Mouse (Mus musculus): ENCODE data around the gene 2010111I01Rik. TPM values are rescaled to one million over a fixed set of nuclear protein-coding genes. Genes with fewer than 3 reads are reported as not detected.

The 2010111I01Rik gene
- polyA plus RNA-seq, 1 experiment from 2014 or later: 30.9 TPM

DNA sequence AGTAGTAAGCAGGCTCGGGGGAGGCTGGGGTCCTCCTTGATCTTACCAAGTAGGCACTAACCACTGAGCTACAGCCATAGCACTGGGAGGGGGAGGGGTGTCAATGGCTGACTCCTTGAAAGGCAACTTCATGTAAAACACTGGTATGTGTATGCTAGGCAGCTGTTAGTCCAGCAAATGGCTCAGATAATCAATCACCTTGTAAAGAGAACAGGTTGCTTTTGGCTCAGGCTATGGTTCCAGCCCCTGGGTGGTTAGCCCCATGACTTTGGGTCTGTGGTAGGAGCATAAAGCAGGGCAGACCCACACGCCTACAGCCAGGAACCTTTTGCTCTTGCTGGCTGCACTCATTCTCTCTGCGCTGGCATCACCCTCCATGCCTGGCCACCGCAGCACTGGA is 325.4 kb downstream of the 2010111I01Rik start:
- Histone ChIP-seq H3K9ac (replicated peaks) (no peak overlapping the region), H3K36me3 (no peaks in the 10 kb centered on the region; the same call in 1 of the 2 replicates), H3K27me3 (no peaks in the 10 kb centered on the region), H3K4me2 (replicated peaks) (no peak overlapping the region), H3K4me3 (no peak overlapping the region), H3K27ac (replicated peaks) (no peak overlapping the region), H3K4me1 (peaks cover 13% of the 10 kb centered on the region), H3K9me3 (no peaks in the 10 kb centered on the region)
- 95% methylated on average over 4 of the region's 4 CpGs for WGBS
- no peak for ATAC-seq (replicated peaks)

DNA sequence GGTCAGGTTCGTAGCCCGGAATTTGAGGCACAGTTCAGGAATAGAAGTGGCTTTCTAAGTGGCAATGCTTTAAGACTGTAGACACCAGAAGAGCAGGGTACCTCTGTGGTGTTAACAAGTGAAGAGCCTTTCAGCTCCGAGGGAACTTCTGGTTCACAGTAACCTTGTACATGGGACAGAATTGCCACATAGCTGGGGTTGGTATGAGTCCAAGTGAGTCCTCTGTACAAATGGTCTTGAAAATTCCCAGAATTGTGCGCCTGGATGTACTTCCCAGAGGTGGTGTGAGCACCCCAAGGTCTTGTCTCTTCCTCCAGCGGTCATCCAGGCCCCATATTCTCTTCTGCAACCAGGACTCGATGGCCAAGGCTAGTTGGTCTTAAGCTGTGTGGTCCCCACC is 326.3 kb downstream of the 2010111I01Rik start:
- ATAC-seq (replicated peaks): no peak
- Histone ChIP-seq H3K27ac (replicated peaks) (no peak overlapping the region), H3K4me2 (replicated peaks) (no peak overlapping the region), H3K36me3 (no peaks in the 10 kb centered on the region; the same call in 1 of the 2 replicates), H3K27me3 (no peaks in the 10 kb centered on the region), H3K9me3 (no peaks in the 10 kb centered on the region), H3K9ac (replicated peaks) (no peak overlapping the region), H3K4me3 (no peak overlapping the region), H3K4me1 (peaks cover 13% of the 10 kb centered on the region)
- WGBS: 92% methylated on average over 6 of the region's 6 CpGs

DNA sequence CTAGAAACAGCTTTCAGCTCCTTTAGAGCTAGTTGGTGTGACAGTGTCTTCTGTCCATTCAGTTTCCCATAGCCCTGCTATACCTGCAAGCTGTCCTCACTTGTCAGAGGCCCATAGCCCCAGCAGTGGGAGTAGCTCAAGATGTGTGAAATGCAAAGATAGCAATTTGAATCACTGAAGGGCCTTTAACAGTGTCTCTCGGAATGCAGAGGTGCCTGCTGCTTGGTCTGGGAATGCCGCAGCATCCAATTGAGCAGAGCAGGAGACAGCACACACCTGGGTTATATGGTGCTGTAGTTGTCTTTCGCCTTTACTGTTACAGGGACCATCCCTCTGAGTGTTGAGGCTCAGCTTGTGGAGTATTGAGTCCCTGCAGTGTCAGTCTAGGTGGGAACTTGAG is 329.0 kb downstream of the 2010111I01Rik start:
- Histone ChIP-seq H3K4me3 (no peak overlapping the region), H3K27me3 (no peaks in the 10 kb centered on the region), H3K9ac (replicated peaks) (no peak overlapping the region), H3K36me3 (peaks cover under 1% of the 10 kb centered on the region; the same call in 1 of the 2 replicates), H3K4me2 (replicated peaks) (no peak overlapping the region), H3K4me1 (peaks cover 13% of the 10 kb centered on the region), H3K9me3 (no peaks in the 10 kb centered on the region), H3K27ac (replicated peaks) (no peak overlapping the region)
- 54% methylated on average over 3 of the region's 3 CpGs for WGBS
- ATAC-seq (replicated peaks): no peak

DNA sequence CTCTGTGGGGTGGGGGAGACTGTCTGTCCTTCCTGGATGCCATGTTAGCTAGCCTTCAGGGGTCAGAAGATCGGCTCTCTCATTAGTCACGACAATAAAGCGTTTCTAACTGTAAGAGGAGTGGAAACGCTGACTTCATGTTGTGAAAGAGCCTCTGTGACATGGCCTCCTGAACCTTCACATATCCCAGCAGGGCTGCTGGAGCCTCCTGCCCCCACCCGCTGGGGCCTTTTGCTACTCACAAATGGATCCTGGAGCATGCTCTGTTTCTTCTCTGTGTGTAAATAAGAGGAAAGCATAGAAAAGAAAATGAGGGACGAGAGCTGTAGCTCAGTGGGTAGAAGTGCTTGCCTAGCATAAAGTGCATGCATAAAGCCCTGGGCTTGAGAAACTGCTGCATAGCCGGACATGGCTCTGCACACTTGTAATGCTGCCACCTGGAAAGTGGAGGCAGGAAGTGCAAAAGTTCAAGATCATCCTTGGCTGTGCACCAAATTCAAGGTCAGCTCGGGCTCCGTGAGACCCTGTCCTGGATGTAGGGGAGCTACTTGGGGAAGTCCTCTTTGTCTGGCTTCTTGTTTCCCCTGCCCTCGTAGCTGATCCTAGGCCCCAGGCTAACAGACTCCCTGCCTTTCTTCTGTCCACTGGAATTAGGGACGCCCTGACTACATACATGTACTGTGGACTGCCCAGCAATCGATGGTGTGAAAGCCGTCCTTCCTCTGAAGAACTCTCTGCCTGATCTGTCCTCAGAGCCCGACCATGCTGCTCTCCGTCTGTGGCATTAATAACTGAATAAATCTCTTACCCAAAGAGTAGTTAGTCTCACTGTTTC is 329.9 kb downstream of the 2010111I01Rik start:
- Histone ChIP-seq H3K4me3 (no peak overlapping the region), H3K27me3 (no peaks in the 10 kb centered on the region), H3K27ac (replicated peaks) (no peak overlapping the region), H3K36me3 (peaks cover 7% of the 10 kb centered on the region; the same call in 1 of the 2 replicates), H3K9me3 (no peaks in the 10 kb centered on the region), H3K4me2 (replicated peaks) (no peak overlapping the region), H3K4me1 (peaks cover 9% of the 10 kb centered on the region), H3K9ac (replicated peaks) (no peak overlapping the region)
- ATAC-seq (replicated peaks): no peak
- WGBS: 23% methylated on average over 15 of the region's 15 CpGs

DNA sequence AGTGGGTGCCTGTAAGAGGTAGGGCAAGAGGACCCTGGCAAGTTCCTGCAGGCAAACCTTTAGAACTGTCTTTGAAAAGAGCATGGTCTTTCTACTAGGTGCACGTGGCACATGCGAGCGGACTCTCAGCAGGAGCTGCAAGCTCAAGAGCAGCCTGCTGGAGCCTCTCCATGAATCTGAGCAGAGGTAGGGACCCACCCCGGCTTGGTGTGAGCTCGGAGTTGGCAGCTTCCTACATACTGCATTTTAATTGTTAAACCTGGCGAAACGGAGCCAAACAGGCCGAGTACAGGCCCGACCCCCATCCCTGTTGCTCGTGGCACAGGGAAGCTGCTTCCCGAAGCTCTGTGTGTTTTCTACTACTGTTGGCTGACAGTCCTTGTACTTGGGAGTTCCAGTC is 331.6 kb downstream of the 2010111I01Rik start:
- no peaks in the 10 kb centered on the region for H3K27me3 ChIP-seq
- no peak for ATAC-seq (replicated peaks)
- H3K9me3 ChIP-seq: no peaks in the 10 kb centered on the region
- peaks cover 6% of the 10 kb centered on the region for H3K4me1 ChIP-seq
- no peak overlapping the region for H3K4me3 ChIP-seq
- no peak overlapping the region for H3K9ac ChIP-seq (replicated peaks)
- H3K36me3 ChIP-seq: peaks cover 8% of the 10 kb centered on the region; the same call in 1 of the 2 replicates
- 75% methylated on average over 11 of the region's 11 CpGs for WGBS
- H3K27ac ChIP-seq (replicated peaks): no peak overlapping the region
- H3K4me2 ChIP-seq (replicated peaks): no peak overlapping the region

DNA sequence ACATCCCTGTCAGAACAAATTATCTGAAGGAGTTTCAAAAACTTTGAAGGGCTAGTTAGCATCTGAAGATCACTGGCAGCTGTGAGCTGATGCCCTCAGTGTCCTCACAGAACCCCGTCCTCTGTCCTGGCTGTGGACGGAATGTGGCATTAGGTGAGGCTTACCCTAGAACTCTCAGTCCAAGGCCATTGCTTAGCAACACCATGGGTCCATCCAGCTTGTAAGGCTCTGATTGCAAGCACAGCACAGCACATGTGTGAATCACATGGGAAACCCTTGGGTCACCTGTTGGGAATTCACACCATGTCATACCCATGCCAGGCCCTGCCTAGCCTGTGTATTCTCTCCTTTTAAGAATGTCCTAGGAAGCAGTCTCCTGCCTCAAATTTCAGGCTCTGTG is 332.3 kb downstream of the 2010111I01Rik start:
- no peak overlapping the region for H3K4me3 ChIP-seq
- no peak overlapping the region for H3K27ac ChIP-seq (replicated peaks)
- WGBS: 96% methylated on average over 2 of the region's 2 CpGs
- peaks cover 10% of the 10 kb centered on the region; the same call in 1 of the 2 replicates for H3K36me3 ChIP-seq
- H3K4me2 ChIP-seq (replicated peaks): no peak overlapping the region
- ATAC-seq (replicated peaks): no peak
- H3K9me3 ChIP-seq: no peaks in the 10 kb centered on the region
- H3K9ac ChIP-seq (replicated peaks): no peak overlapping the region
- no peaks in the 10 kb centered on the region for H3K27me3 ChIP-seq
- peaks cover 6% of the 10 kb centered on the region for H3K4me1 ChIP-seq

DNA sequence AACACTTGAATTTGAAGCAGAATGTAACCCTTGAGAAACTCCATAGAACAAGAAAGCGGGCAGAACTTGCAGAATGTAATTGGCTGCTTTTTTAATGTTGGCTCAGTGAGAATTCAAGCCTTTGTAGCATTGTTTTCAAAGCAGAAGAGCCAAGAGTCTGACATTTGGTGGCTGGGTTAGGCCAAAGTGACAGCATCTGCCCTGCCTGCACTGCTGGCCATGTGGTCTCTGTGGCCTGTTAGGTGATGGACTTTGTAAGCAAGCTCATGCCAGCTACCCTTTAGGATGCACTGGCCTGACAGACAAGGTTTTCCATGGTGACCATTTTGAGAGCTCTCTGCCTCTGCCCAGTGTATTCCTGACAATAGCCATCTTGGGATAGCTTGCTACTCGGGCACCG is 333.2 kb downstream of the 2010111I01Rik start:
- Histone ChIP-seq H3K4me2 (replicated peaks) (no peak overlapping the region), H3K4me1 (peaks cover 6% of the 10 kb centered on the region), H3K9me3 (no peaks in the 10 kb centered on the region), H3K27ac (replicated peaks) (no peak overlapping the region), H3K27me3 (no peaks in the 10 kb centered on the region), H3K9ac (replicated peaks) (no peak overlapping the region), H3K4me3 (no peak overlapping the region), H3K36me3 (peaks cover 10% of the 10 kb centered on the region; the same call in 1 of the 2 replicates)
- no peak for ATAC-seq (replicated peaks)
- 73% methylated on average over 3 of the region's 3 CpGs for WGBS

DNA sequence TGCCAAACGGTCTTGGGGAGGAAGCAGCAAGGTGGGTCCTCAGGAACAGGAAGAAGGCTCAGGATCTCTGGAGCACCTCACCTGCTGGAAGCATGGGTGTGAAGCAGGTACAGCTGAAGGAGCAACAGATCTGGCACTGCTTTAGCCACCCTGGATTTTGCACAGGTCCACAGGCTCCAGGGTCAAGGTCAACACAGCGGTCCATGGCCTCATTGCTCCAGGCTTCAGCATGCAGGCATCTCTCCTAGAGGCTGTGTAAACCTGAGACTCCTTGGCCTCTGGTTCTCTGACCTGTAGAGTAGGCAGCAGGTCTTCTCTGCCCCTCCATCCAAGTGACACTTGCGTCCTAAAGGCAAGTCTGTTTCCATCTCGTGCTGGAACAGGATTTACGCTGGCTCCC is 334.2 kb downstream of the 2010111I01Rik start:
- Histone ChIP-seq H3K9me3 (no peaks in the 10 kb centered on the region), H3K9ac (replicated peaks) (no peak overlapping the region), H3K4me3 (no peak overlapping the region), H3K4me1 (peaks cover 6% of the 10 kb centered on the region), H3K27ac (replicated peaks) (no peak overlapping the region), H3K4me2 (replicated peaks) (no peak overlapping the region), H3K36me3 (peaks cover 13% of the 10 kb centered on the region), H3K27me3 (no peaks in the 10 kb centered on the region)
- 94% methylated on average over 5 of the region's 5 CpGs for whole genome bisulfite sequencing
- no peak for ATAC-seq (replicated peaks)

DNA sequence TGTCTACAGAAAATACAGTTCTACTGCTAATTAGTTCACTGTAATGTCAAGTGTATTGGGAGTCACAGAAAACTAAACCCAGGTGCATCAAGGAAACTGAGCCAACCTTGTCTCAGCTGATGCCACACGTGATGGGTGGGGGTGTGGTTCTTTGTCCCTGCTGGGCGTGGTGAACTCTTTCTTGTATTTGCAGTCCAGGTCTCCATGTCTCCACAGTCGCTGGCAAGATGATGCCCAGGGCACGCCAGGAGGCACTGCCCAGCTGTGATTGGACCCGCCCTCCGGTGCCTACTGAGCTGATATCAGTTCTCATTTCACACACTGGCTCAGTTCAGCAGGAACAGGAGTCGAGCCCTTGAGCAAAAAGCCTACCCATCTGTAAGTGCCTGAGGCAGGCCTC is 336.2 kb downstream of the 2010111I01Rik start:
- no peaks in the 10 kb centered on the region for H3K27me3 ChIP-seq
- H3K27ac ChIP-seq (replicated peaks): no peak overlapping the region
- H3K4me1 ChIP-seq: no peaks in the 10 kb centered on the region
- H3K9ac ChIP-seq (replicated peaks): no peak overlapping the region
- ATAC-seq (replicated peaks): no peak
- WGBS: 82% methylated on average over 7 of the region's 7 CpGs
- H3K4me2 ChIP-seq (replicated peaks): no peak overlapping the region
- peaks cover 13% of the 10 kb centered on the region for H3K36me3 ChIP-seq
- H3K4me3 ChIP-seq: no peak overlapping the region
- no peaks in the 10 kb centered on the region for H3K9me3 ChIP-seq

DNA sequence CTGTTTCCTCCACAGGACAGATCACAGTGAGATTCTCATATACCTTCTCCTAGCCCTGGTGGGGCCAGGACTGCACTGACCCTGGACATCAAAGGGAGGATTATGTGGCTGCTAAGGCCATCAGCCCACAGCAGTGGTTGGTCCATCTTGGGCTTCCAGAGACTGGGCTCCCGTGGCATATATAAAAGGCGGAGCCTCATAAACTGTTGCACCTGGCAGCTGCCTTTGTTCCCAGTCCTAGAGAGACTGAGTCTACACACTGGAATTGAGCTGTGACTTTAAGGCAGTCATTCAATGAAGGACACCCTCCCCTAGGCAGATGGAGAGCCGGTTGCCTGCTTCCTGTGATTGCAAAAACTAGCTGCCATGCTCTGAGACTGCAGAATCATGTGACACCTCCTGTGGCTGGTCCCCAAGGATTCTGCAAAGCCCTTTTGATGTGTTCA is 337.1 kb downstream of the 2010111I01Rik start:
- WGBS: 53% methylated on average over 3 of the region's 3 CpGs
- H3K4me3 ChIP-seq: no peak overlapping the region
- H3K9ac ChIP-seq (replicated peaks): no peak overlapping the region
- peaks cover 13% of the 10 kb centered on the region for H3K36me3 ChIP-seq
- no peaks in the 10 kb centered on the region for H3K4me1 ChIP-seq
- H3K9me3 ChIP-seq: no peaks in the 10 kb centered on the region
- ATAC-seq (replicated peaks): no peak
- H3K4me2 ChIP-seq (replicated peaks): no peak overlapping the region
- no peak overlapping the region for H3K27ac ChIP-seq (replicated peaks)
- no peaks in the 10 kb centered on the region for H3K27me3 ChIP-seq

DNA sequence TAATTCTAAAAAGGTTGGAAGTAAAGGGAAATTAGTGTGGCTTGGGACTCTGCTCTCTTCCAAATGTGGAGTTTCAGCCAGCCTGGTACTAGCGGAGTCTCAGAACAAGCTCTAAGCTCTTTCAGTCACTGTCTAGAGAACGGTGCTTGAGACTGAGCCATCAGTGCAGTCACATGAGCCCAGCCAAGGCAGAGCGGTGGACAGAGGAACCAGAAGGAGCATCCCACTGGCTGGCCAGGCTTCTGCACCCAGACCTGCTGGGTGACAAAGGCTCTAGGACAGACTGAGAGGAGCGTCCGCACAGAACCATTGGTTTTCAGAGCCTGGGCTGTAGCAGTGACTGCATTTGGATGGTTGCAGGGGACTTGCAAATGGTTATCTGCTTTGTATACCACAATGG is 337.7 kb downstream of the 2010111I01Rik start:
- H3K4me1 ChIP-seq: no peaks in the 10 kb centered on the region
- H3K9me3 ChIP-seq: no peaks in the 10 kb centered on the region
- no peaks in the 10 kb centered on the region for H3K27me3 ChIP-seq
- ATAC-seq (replicated peaks): no peak
- no peak overlapping the region for H3K4me2 ChIP-seq (replicated peaks)
- H3K36me3 ChIP-seq: peaks cover 13% of the 10 kb centered on the region
- no peak overlapping the region for H3K27ac ChIP-seq (replicated peaks)
- no peak overlapping the region for H3K9ac ChIP-seq (replicated peaks)
- 91% methylated on average over 5 of the region's 5 CpGs for WGBS
- H3K4me3 ChIP-seq: no peak overlapping the region

DNA sequence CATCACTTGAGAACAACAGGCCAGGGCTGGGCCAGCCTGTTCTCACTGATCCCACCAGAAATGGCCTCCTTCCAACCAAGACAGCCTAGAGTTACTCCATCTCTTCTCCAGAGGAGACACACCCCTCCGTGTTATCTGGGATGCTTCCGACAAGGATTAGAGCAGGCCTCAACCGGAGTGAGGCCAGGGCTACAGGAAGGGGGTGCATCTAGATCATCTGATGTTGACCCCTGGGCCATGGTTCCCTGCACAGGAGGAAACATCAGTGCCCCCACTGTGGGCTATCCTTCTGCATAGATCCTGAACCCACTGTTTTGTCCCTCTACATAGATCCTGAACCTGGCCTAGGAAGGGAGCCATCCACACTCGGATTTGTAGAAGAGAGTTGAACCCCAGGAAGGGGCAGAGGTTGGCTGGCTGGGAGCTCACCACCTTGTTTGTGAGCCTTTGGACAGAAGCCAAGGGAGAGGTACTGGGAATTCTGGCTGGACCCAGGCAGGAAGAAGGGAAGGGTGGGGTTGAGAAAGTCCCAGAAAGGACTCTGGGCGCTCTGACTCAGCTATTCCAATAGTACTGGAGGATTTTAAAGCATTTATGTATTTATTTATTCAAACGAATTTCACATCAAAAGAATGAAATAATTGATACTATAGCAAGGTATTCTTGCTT is 339.6 kb downstream of the 2010111I01Rik start:
- Histone ChIP-seq H3K4me1 (no peaks in the 10 kb centered on the region), H3K27ac (replicated peaks) (no peak overlapping the region), H3K4me3 (no peak overlapping the region), H3K9ac (replicated peaks) (no peak overlapping the region), H3K4me2 (replicated peaks) (no peak overlapping the region), H3K9me3 (no peaks in the 10 kb centered on the region), H3K27me3 (no peaks in the 10 kb centered on the region), H3K36me3 (peaks cover 6% of the 10 kb centered on the region)
- ATAC-seq (replicated peaks): no peak
- 78% methylated on average over 6 of the region's 6 CpGs for WGBS
